Mouse (Mus musculus) midbrain, embryonic 16.5 days (tissue): ENCODE results near the gene Elp5. TPM values are rescaled to one million over a fixed set of nuclear protein-coding genes. Genes with fewer than 3 reads are reported as not detected.

ENCODE experiments used
- ATAC-seq: fragments of 200-750 bp; cut with Nextera tagmentation; 2 replicates; pipeline ENCODE4 v1.8.0; 2017; ENCODE audit warnings: moderate TSS enrichment
- H3K27ac ChIP-seq: fragments of 300-500 bp; sonication (generic); 2 replicates; pipeline ENCODE4 v1.5.1; 2014; ENCODE audit warnings: mild to moderate bottlenecking, low read length, mixed read lengths
- H3K27me3 ChIP-seq: fragments of 300-500 bp; sonication (generic); 2 replicates; pipeline ENCODE4 v1.6.1; 2014; ENCODE audit warnings: low read depth, low read length, mixed read lengths; ENCODE audit not compliant: control insufficient read depth, insufficient read depth
- H3K36me3 ChIP-seq: fragments of 300-500 bp; sonication (generic); 2 replicates; pipeline ENCODE4 v1.6.1; 2014; ENCODE audit warnings: mild to moderate bottlenecking, low read length, moderate library complexity, mixed read lengths; ENCODE audit not compliant: control insufficient read depth, insufficient read depth
- H3K4me1 ChIP-seq: fragments of 300-500 bp; sonication (generic); 2 replicates; pipeline ENCODE4 v1.6.1; 2014; ENCODE audit warnings: mild to moderate bottlenecking, low read length, mixed read lengths; ENCODE audit not compliant: control insufficient read depth, insufficient read depth
- H3K4me2 ChIP-seq: fragments of 300-500 bp; sonication (generic); 2 replicates; pipeline ENCODE4 v1.6.1; 2014; ENCODE audit warnings: mild to moderate bottlenecking, low read length, mixed read lengths
- H3K4me3 ChIP-seq: fragments of 300-500 bp; sonication (generic); 2 replicates; pipeline ENCODE4 v1.5.1; 2014; ENCODE audit warnings: low read depth, mild to moderate bottlenecking, low read length, moderate library complexity, mixed read lengths
- H3K9ac ChIP-seq: fragments of 300-500 bp; sonication (generic); 2 replicates; pipeline ENCODE4 v1.6.1; 2014; ENCODE audit warnings: low read depth, low read length, mixed read lengths
- H3K9me3 ChIP-seq: fragments of 300-500 bp; sonication (generic); replicated peaks from 2 replicates; pipeline ENCODE4 v1.6.1; 2014; ENCODE audit warnings: mild to moderate bottlenecking, low read length, mixed read lengths; ENCODE audit not compliant: control insufficient read depth, poor library complexity, severe bottlenecking
- WGBS: fragments of 180-500 bp; shearing (Covaris S2); extraction: QIAGEN DNeasy Blood & Tissue Kit; methylation state at CpG from one replicate; pipeline ENCODE4 v1.1.7; 2014; 5-methylcytosine and 5-hydroxymethylcytosine counted together
- polyA plus RNA-seq: library from polyadenylated mRNA; unstranded; fragments of >200 nt; fragmentation: Nextera tagmentation; extraction: Ambion mirVana; gene quantifications from 2 replicates; pipeline ENCODE4 v1.2.1, GENCODE M21; 2015

Elp5 gene
- polyA plus RNA-seq, 1 experiment from 2014 or later = 173 TPM

DNA sequence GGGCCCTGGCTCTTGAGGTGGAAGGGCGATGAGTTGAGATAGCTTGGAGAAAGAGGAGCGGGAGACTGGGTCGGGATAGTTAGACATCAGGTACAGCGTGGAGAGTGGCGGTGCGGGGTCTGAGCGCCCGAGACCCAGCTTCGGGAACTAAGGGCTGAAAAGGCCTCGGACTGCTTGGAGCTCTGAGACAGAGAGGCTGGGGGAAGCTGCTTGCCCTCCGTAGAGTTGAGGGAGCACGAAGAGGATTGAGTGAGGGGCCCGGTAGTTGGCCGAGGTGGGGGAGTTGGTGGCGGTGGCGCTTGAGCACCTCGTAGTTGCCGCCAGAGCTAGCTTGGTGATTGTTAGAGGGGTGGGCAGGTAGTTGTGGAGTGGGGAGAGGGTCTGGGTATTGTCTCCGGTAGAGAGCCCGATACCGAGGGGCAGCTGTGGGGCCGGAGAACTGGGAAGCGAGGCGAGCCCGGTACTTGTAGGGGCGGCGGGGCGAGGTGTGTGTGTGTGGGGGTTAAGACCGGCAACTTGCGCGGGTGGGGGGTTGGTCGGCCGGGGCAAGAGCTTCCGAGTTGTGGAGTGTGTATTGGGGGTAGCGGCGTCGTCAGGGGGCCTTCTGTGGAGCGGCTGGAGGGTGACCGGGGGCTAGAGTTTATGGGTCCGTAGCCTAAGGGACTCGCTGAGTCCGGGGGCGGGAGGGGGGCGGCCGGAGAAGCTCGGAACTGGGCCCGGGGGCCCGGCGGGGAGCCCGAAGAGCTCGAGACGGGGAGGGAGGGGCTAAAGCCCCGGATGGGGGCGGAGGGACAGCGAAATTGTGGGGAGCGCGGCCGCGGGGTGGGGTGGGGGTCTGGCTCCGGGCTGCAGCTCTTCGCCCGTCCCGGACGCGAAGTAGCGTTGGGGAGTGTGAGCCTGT lies 14.1 kb upstream of the Elp5 start:
- Histone ChIP-seq H3K27me3 (no peaks in the 10 kb centered on the region), H3K9ac (peak overlapping the region; percentile 90), H3K36me3 (peaks cover 7% of the 10 kb centered on the region), H3K27ac (peak overlapping the region; percentile 90), H3K4me2 (peak overlapping the region; percentile 81), H3K4me1 (peaks cover 29% of the 10 kb centered on the region), H3K9me3 (no peaks in the 10 kb centered on the region), H3K4me3 (peak overlapping the region; percentile 90)
- no peak; the same call in 1 of the 2 replicates for ATAC-seq
- WGBS = 1% methylated on average over 55 of the region's 66 CpGs

DNA sequence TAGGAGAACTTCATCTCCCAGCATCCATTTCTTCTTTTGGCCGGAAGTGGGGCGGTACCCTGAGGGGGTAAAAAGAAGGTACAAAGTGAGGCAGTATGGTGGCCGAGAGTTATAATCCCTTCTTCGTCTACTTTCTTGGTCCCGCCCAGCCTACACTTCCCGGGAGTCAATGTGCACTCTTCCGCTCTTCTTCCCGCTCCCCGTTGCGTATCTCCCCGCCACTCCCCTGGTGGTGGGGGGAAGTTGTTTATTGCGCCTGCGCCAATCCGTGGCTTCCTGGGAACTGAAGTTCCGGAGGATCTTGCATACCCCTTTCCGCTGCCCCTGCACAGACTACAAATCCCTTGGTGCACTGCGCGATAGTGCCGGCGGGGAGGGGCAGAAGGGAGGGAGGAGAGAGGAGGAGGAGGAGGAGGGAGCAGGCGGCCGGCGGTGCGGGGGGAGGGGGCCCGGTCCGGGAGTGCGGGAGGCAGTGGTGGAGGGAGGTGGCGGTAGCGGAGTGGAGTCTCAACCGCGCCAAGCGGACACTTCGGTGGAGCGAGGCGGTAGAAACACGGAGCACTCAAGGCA lies 13.2 kb upstream of the Elp5 start, which contains the start of gene Phf23:
TSS of gene Phf23 (plus strand) at position 387 of the 570 bp plus-strand sequence.
- Histone ChIP-seq H3K4me2 (peak within 1 kb of the TSS; percentile 81), H3K9ac (peak within 1 kb of the TSS; percentile 90), H3K27ac (peak within 1 kb of the TSS; percentile 90), H3K9me3 (no peaks in the 10 kb centered on the region), H3K36me3 (peaks cover 7% of the 10 kb centered on the region), H3K4me3 (peak within 1 kb of the TSS; percentile 90), H3K4me1 (peaks cover 29% of the 10 kb centered on the region), H3K27me3 (no peaks in the 10 kb centered on the region)
- peak; percentile 87 for ATAC-seq
- WGBS = under 1% methylated on average over 34 of the region's 36 CpGs

DNA sequence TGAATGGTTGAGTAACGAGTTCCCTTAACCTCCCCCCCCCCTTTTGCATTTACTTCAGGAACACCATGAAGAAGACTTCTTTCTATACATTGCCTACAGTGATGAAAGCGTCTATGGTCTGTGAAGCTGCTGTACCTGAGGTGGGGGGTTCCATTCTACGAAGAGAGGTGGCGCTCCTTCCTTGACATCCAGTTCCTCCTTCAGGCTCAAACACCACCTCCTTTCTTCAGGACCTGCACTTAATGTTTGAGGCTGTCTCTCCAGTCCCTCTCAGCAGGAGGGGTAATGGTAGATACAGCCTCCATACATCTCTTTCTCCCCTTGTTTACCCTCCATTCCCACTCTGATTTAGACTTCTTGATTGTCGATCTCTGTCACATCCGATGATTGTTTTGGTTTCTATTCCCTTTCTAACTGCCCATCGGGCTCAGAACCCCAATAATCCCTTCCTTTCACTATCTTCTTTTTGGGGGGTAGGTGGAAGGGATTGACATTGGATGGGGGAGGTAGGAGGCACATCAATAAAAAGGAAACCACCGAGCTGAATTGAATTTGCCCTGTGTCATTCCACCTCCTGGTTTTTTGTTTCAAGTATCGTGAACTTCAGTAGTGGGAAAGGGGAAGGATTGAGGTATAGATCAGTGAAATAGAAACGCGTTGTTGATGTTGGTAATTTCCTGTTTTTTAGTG lies 12.2 kb upstream of the Elp5 start:
- H3K9ac ChIP-seq = no peak overlapping the region
- no peak overlapping the region for H3K4me2 ChIP-seq
- H3K27ac ChIP-seq = no peak overlapping the region
- ATAC-seq = no peak
- peaks cover 26% of the 10 kb centered on the region for H3K4me1 ChIP-seq
- no peaks in the 10 kb centered on the region for H3K9me3 ChIP-seq
- H3K27me3 ChIP-seq = no peaks in the 10 kb centered on the region
- no peak overlapping the region for H3K4me3 ChIP-seq
- 86% methylated on average over 11 of the region's 11 CpGs for WGBS
- H3K36me3 ChIP-seq = peaks cover 11% of the 10 kb centered on the region

DNA sequence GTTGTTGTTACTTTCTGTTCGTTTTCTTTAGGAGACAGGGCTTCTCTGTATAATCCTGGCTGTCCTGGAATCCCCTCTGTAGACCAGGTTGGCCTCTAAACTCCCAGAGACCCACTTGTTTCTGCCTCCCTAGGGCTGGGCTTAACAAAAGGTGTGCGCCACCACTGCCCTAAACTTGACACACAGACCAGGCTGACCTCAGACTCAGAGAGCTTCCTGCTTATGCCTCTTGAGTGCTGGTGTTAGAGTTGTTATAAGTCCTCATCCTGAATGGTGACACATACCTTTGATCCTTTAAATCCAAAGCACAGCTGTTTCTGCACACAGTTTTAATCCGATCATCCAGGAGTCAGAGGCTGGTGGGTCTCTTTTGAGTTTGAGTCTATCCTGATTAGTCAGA lies 10.6 kb upstream of the Elp5 start:
- H3K36me3 ChIP-seq = peaks cover 19% of the 10 kb centered on the region
- H3K27ac ChIP-seq = no peak overlapping the region
- peak overlapping the region; percentile 60 for H3K4me2 ChIP-seq
- H3K4me1 ChIP-seq = peaks cover 25% of the 10 kb centered on the region
- no peaks in the 10 kb centered on the region for H3K9me3 ChIP-seq
- H3K9ac ChIP-seq = no peak overlapping the region
- no peak for ATAC-seq
- WGBS = 88% methylated on average over 3 of the region's 3 CpGs
- H3K27me3 ChIP-seq = no peaks in the 10 kb centered on the region
- no peak overlapping the region for H3K4me3 ChIP-seq

DNA sequence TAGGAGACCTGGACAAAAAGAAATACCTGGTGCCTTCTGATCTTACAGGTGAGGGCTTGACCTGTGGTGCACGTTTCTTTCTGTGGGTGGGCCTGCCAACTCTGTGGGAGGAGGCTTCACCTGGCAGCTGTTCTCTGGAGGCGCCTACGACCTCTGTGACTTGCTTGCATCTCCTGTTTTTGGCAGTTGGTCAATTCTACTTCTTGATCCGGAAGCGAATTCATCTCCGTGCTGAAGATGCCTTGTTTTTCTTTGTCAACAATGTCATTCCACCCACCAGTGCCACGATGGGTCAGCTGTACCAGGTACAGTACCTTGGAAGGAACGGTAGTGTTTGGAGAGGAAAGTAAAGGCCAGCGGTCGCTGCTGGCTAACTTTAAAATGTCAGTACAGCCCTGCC lies 10.1 kb upstream of the Elp5 start:
- ATAC-seq = no peak
- Histone ChIP-seq H3K9ac (peak overlapping the region; percentile 72), H3K4me2 (peak overlapping the region; percentile 60), H3K4me3 (peak overlapping the region; percentile 54), H3K27me3 (no peaks in the 10 kb centered on the region), H3K4me1 (peaks cover 19% of the 10 kb centered on the region), H3K27ac (no peak overlapping the region), H3K9me3 (no peaks in the 10 kb centered on the region), H3K36me3 (peaks cover 19% of the 10 kb centered on the region)
- 87% methylated on average over 10 of the region's 10 CpGs for WGBS

DNA sequence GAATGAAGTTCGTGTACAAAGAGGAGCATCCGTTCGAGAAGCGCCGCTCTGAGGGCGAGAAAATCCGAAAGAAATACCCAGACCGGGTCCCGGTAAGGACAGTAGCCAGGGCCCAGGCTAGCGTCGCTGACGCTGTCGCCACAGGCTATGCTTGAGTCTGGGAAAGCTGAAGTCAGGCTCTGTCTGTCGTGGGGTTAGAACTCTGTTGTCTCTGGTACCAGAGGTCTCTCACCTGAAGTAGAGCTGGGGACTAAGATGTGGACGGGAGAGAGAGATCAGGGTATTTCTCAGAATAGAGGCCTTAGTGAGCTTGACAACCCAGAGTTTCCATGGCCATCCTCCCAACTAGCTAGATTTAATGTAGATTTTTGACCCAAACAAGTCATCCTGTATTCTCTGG lies 9.4 kb upstream of the Elp5 start:
- Histone ChIP-seq H3K36me3 (peaks cover 25% of the 10 kb centered on the region), H3K9me3 (no peaks in the 10 kb centered on the region), H3K27ac (peak overlapping the region; percentile 83), H3K27me3 (no peaks in the 10 kb centered on the region), H3K9ac (peak overlapping the region; percentile 72), H3K4me2 (peak overlapping the region; percentile 60), H3K4me3 (peak overlapping the region; percentile 54), H3K4me1 (peaks cover 19% of the 10 kb centered on the region)
- ATAC-seq = 0 out of 2 replicates have a peak, but pooled peaks have one; percentile 5
- WGBS = 0% methylated on average over 15 of the region's 15 CpGs

DNA sequence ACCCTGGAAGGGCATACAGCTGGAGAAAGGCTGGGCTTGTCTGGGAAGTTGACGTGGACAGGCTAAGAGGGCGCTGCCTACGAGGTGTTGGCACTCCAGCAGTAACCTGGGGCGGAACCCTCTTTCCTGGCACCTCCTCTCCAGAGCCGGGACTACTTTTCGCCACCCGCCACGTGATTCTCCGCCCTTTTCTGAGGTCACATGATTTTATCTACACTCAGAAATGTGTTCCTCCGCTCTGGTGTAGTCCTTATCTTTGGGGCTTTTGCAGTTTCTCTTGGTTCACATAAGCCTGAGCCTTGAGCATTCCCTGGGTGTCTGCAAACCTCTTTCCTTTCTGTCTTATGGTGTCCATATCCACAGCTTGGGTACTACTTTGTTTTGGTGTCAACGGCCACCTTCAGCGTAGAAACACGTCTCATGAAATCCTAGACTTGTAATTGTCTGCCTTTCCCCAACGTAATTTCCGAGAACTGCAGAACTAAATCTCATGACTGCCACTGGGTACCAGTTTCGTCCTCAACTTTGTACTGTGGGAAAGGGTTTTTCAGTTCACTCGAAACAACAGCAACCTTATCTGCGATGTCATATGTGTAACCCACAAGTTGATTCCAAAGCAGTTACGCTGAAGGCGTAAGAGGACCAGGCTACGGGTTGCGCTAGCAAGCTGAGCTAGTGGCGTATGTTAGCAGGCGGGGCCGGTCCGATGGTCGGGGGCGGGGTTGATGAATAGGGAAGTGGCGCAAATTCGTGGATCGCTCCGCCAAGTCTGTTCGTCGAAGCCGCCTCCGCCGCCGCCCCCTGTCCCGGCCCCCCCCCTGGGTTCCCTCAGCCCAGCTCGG lies 8.8 kb upstream of the Elp5 start, which contains the start of gene Gabarap:
TSS of gene Gabarap (plus strand) at position 294 of the 842 bp plus-strand sequence.
- peak; percentile 70 for ATAC-seq
- peaks cover 29% of the 10 kb centered on the region for H3K36me3 ChIP-seq

DNA sequence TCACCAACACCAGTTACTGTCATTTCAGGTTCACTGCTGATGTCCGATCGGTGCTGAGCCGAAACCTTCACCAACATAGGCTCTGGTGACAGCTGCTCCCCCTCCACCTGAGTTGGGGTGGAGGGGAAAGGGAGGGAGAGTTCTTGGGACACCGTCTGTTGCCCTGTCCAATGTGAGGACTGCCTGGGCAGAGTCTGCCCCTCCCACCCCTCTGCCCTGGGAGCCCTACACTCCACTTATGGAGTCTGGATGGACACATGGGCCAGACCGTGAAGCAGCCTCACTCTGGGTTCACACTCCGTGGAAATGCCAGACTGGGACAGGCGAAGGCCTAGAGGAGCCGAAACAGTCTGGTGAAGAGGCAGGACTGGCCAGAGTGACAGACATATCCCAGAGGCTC lies 7.6 kb upstream of the Elp5 start:
- Histone ChIP-seq H3K27me3 (no peaks in the 10 kb centered on the region), H3K9me3 (no peaks in the 10 kb centered on the region), H3K27ac (no peak overlapping the region), H3K36me3 (peaks cover 33% of the 10 kb centered on the region), H3K9ac (no peak overlapping the region), H3K4me2 (no peak overlapping the region), H3K4me1 (peaks cover 19% of the 10 kb centered on the region), H3K4me3 (no peak overlapping the region)
- WGBS = 87% methylated on average over 8 of the region's 8 CpGs
- no peak for ATAC-seq

More for the DNA sequence above, 8.8 kb upstream of the Elp5 start, which contains the start of gene Gabarap:
- H3K27me3 ChIP-seq = no peaks in the 10 kb centered on the region
- H3K4me2 ChIP-seq = peak within 1 kb of the TSS; percentile 60
- no peaks in the 10 kb centered on the region for H3K9me3 ChIP-seq
- H3K27ac ChIP-seq = peak within 1 kb of the TSS; percentile 83
- H3K9ac ChIP-seq = peak within 1 kb of the TSS; percentile 72
- peaks cover 19% of the 10 kb centered on the region for H3K4me1 ChIP-seq
- H3K4me3 ChIP-seq = peak within 1 kb of the TSS; percentile 54
- WGBS = under 1% methylated on average over 40 of the region's 40 CpGs
